Mouse (Mus musculus) C2C12 (cell line): ENCODE data around the gene Bcas3. TPM values are rescaled to one million over a fixed set of nuclear protein-coding genes. Genes with fewer than 3 reads are reported as not detected.

Experiments used
- H3K27me3 ChIP-seq: one replicate; pipeline ENCODE4 v1.6.1; 2011; ENCODE audit not compliant: control insufficient read depth, insufficient read depth, insufficient read length
- H3K36me3 ChIP-seq: one replicate; pipeline ENCODE4 v1.6.1; 2011; ENCODE audit not compliant: control insufficient read depth, insufficient read depth
- H3K4me3 ChIP-seq: one replicate; pipeline ENCODE4 v1.5.1; 2011; ENCODE audit warnings: mild to moderate bottlenecking, control low read depth; ENCODE audit not compliant: poor library complexity, insufficient read depth, severe bottlenecking
- H3K79me2 ChIP-seq: one replicate; pipeline ENCODE4 v1.6.1; 2011; ENCODE audit not compliant: control insufficient read depth, insufficient read depth
- H3K79me3 ChIP-seq: one replicate; pipeline ENCODE4 v1.6.1; 2011; ENCODE audit warnings: low read depth, control low read depth
- H3ac ChIP-seq: one replicate; pipeline ENCODE3; 2011; ENCODE audit warnings: low read depth; ENCODE audit not compliant: control insufficient read depth, insufficient read length
- CEBPB ChIP-seq: IDR thresholded peaks from one replicate; pipeline ENCODE4 v1.6.1; 2011; ENCODE audit warnings: low read depth, mild to moderate bottlenecking, control low read depth, moderate library complexity
- CTCF ChIP-seq: IDR thresholded peaks from one replicate; pipeline ENCODE4 v1.5.1; 2011; ENCODE audit not compliant: control insufficient read depth, insufficient read depth, insufficient read length
- FOSL1 ChIP-seq: IDR thresholded peaks from one replicate; pipeline ENCODE4 v1.8.0; 2011; ENCODE audit warnings: mild to moderate bottlenecking, low read length; ENCODE audit not compliant: poor library complexity, insufficient read depth, severe bottlenecking
- MAX ChIP-seq: IDR thresholded peaks from one replicate; pipeline ENCODE4 v1.6.1; 2011; ENCODE audit warnings: mild to moderate bottlenecking, control low read depth
- MYOD1 ChIP-seq: IDR thresholded peaks from one replicate; pipeline ENCODE4 v1.6.1; 2011; ENCODE audit warnings: low read depth; ENCODE audit not compliant: control insufficient read depth, insufficient read length
- MYOG ChIP-seq: IDR thresholded peaks from one replicate; pipeline ENCODE4 v1.6.1; 2011; ENCODE audit not compliant: control insufficient read depth, insufficient read length; ENCODE audit errors: extremely low read depth
- USF1 ChIP-seq: IDR thresholded peaks from one replicate; pipeline ENCODE4 v1.6.1; 2011; ENCODE audit warnings: low read depth, mild to moderate bottlenecking, control low read depth, moderate library complexity
- polyA plus RNA-seq: library from polyadenylated mRNA; unstranded; fragments of >200 nt; fragmentation: generic; extraction: Trizol; gene quantifications from one replicate; pipeline ENCODE4 v1.2.1, GENCODE M21; 2012; ENCODE audit warnings: missing spikeins

Gene Bcas3
- polyA plus RNA-seq, 1 experiment, result 11.1 TPM

GRCm38 (mm10) chr11:85430743-85431448 is 77.9 kb downstream of the Bcas3 start:
- Histone ChIP-seq H3ac (no peak overlapping the region), H3K79me2 (no peaks in the 10 kb centered on the region), H3K79me3 (no peaks in the 10 kb centered on the region), H3K4me3 (no peak overlapping the region), H3K27me3 (no peaks in the 10 kb centered on the region), H3K36me3 (no peaks in the 10 kb centered on the region)
- no peak for TF ChIP-seq CTCF
- TF ChIP-seq MYOD1, result peak; percentile 81
- no peak for TF ChIP-seq CEBPB
- TF ChIP-seq MAX, result no peak
- TF ChIP-seq MYOG, result no peak
- no peak for TF ChIP-seq USF1
- TF ChIP-seq FOSL1, result peak; percentile 19

- TF ChIP-seq FOSL1 (no peak), MYOD1 (peak; percentile 5)
- no peaks in the 10 kb centered on the region for H3K27me3 ChIP-seq
- H3K36me3 ChIP-seq, result no peaks in the 10 kb centered on the region
- no peak overlapping the region for H3ac ChIP-seq
- no peaks in the 10 kb centered on the region for H3K79me2 ChIP-seq
- H3K79me3 ChIP-seq, result no peaks in the 10 kb centered on the region
- H3K4me3 ChIP-seq, result no peak overlapping the region
Measured at GRCm38 (mm10) chr11:85447375-85447774, 94.4 kb downstream of the Bcas3 start.

- Histone ChIP-seq H3K79me3 (no peaks in the 10 kb centered on the region), H3K4me3 (no peak overlapping the region), H3K27me3 (no peaks in the 10 kb centered on the region), H3K36me3 (no peaks in the 10 kb centered on the region), H3ac (no peak overlapping the region), H3K79me2 (no peaks in the 10 kb centered on the region)
- TF ChIP-seq MYOD1, result no peak
Measured at GRCm38 (mm10) chr11:85453598-85454304, 100.8 kb downstream of the Bcas3 start.

DNA sequence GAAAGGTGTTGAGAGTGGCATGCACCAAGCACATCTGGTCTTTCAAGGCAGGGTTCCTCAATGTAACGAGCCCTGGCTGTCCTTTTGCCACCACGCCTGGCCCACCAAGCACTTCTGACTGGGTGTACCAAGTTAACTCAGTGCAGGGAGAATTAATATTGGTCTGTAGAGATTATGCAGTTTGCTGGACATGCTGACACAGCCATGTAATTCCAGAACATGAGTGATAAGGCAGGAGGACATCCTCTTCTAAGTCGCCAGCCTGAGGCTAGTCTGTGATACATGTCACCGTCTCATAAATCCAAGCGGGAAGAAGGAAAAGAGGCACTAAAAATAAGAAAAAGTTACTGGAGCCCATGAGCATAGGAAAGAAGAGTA is 101.3 kb downstream of the Bcas3 start:
- Histone ChIP-seq H3K27me3 (no peaks in the 10 kb centered on the region), H3K79me3 (no peaks in the 10 kb centered on the region), H3ac (no peak overlapping the region), H3K36me3 (no peaks in the 10 kb centered on the region), H3K4me3 (no peak overlapping the region), H3K79me2 (no peaks in the 10 kb centered on the region)
- TF ChIP-seq CEBPB, result no peak
- TF ChIP-seq USF1, result no peak
- no peak for TF ChIP-seq MAX
- TF ChIP-seq MYOG, result no peak
- TF ChIP-seq FOSL1, result no peak
- no peak for TF ChIP-seq MYOD1
- TF ChIP-seq CTCF, result no peak

GRCm38 (mm10) chr11:85461536-85461935 is 108.6 kb downstream of the Bcas3 start:
- no peak overlapping the region for H3K4me3 ChIP-seq
- TF ChIP-seq USF1, result no peak
- H3K36me3 ChIP-seq, result no peaks in the 10 kb centered on the region
- H3K27me3 ChIP-seq, result no peaks in the 10 kb centered on the region
- H3ac ChIP-seq, result no peak overlapping the region
- no peaks in the 10 kb centered on the region for H3K79me2 ChIP-seq
- H3K79me3 ChIP-seq, result no peaks in the 10 kb centered on the region

GRCm38 (mm10) chr11:85469526-85469925 is 116.6 kb downstream of the Bcas3 start:
- H3K79me2 ChIP-seq, result no peaks in the 10 kb centered on the region
- no peaks in the 10 kb centered on the region for H3K79me3 ChIP-seq
- no peak overlapping the region for H3ac ChIP-seq
- H3K27me3 ChIP-seq, result no peaks in the 10 kb centered on the region
- H3K4me3 ChIP-seq, result no peak overlapping the region
- H3K36me3 ChIP-seq, result no peaks in the 10 kb centered on the region
- no peak for TF ChIP-seq MYOG
- no peak for TF ChIP-seq MYOD1
- TF ChIP-seq MAX, result no peak
- no peak for TF ChIP-seq FOSL1
- no peak for TF ChIP-seq CTCF
- TF ChIP-seq CEBPB, result no peak
- no peak for TF ChIP-seq USF1
